Mouse (Mus musculus) lung, postnatal 14 days (tissue): ENCODE measurements around the gene Tmem221.

ENCODE experiments used
- DNase-seq: peaks from one replicate; pipeline ENCODE4 v3.0.0; 2021

Tmem221 gene

DNA sequence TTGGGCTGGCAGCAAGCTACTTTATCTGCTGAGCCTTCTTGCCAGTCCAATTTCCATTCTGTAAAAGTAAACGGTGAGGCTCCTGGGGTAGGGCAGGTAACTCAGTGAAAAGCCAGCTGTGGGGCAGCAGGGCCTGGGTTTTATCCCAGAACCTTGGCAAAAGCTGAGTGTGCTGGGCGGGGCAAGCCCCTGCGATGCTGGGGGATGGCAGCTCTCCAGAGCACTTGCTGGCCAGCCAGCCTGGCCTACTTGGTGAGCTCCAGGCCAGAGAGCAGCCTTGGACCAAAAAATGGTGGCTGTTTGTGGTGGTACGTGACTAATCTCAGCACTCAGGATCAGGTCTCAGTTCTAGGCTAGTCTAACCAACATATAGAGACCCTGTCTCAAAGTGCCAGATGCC is 52.7 kb downstream of the Tmem221 start:
- peak; percentile 46 for DNase-seq

DNA sequence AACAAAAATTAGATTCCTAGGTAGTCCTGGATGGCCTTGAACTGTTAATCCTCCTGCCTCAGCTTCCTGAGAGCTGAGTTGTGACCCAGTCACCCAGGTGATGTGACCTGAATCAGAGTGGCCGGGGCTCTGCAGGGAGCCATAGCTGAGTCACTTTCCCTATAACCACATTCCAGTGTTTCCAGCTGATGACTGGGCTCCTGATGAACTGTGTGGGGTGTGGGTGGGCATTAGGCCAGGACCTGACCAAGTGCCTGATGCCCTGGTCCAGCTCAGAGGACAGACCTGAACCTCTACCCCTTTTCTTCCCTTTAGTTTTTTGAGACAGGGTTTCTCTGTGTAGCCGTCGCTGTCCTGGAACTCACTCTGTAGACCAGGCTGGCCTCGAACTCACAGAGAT is 53.3 kb downstream of the Tmem221 start:
- DNase-seq = no peak

GRCm38 (mm10) chr8:71504349-71504748 is 54.3 kb downstream of the Tmem221 start:
- no peak for DNase-seq
